Mouse (Mus musculus) lung, postnatal 0 days (tissue): ENCODE results near the gene Iqgap2. TPM values are rescaled to one million over a fixed set of nuclear protein-coding genes. Genes with fewer than 3 reads are reported as not detected.

Experiments
- ATAC-seq: fragments of 200-750 bp; cut with Nextera tagmentation; 2 replicates; pipeline ENCODE4 v1.8.0; 2017; ENCODE audit warnings: moderate library complexity
- DNase-seq: peaks from one replicate; pipeline ENCODE4 v3.0.0-alpha.2; 2016; ENCODE audit warnings: low spot score
- H3K27ac ChIP-seq: fragments of 300-500 bp; sonication (generic); 2 replicates; pipeline ENCODE4 v1.5.1; 2014; ENCODE audit warnings: antibody characterized with exemption, mild to moderate bottlenecking, low read length, mixed read lengths
- H3K27me3 ChIP-seq: fragments of 300-500 bp; sonication (generic); replicated peaks from 2 replicates; pipeline ENCODE4 v1.6.1; 2014; ENCODE audit warnings: low read length, mixed read lengths; ENCODE audit not compliant: insufficient read depth
- H3K36me3 ChIP-seq: fragments of 300-500 bp; sonication (generic); 2 replicates; pipeline ENCODE4 v1.6.1; 2014; ENCODE audit warnings: low read length, mixed read lengths; ENCODE audit not compliant: insufficient read depth
- H3K4me1 ChIP-seq: fragments of 300-500 bp; sonication (generic); 2 replicates; pipeline ENCODE4 v1.6.1; 2014; ENCODE audit warnings: antibody characterized with exemption, low read depth, low read length, mixed read lengths; ENCODE audit not compliant: insufficient read depth
- H3K4me2 ChIP-seq: fragments of 300-500 bp; sonication (generic); replicated peaks from 2 replicates; pipeline ENCODE4 v1.6.1; 2014; ENCODE audit warnings: low read depth, mild to moderate bottlenecking, low read length, moderate library complexity, mixed read lengths
- H3K4me3 ChIP-seq: fragments of 300-500 bp; sonication (generic); 2 replicates; pipeline ENCODE4 v1.5.1; 2014; ENCODE audit warnings: low read depth, low read length
- H3K9ac ChIP-seq: fragments of 300-500 bp; sonication (generic); replicated peaks from 2 replicates; pipeline ENCODE4 v1.6.1; 2014; ENCODE audit warnings: low read depth, mild to moderate bottlenecking
- H3K9me3 ChIP-seq: fragments of 300-500 bp; sonication (generic); 2 replicates; pipeline ENCODE4 v1.6.1; 2016; ENCODE audit warnings: low read length, mixed read lengths
- CTCF ChIP-seq: IDR thresholded peaks from 2 replicates; pipeline ENCODE4 v1.5.1; 2016; ENCODE audit warnings: antibody characterized with exemption, mild to moderate bottlenecking
- EP300 ChIP-seq: IDR thresholded peaks from 2 replicates; pipeline ENCODE4 v1.6.1; 2016; ENCODE audit warnings: antibody characterized with exemption, mild to moderate bottlenecking, control low read depth
- WGBS: fragments of 180-500 bp; shearing (Covaris S2); extraction: QIAGEN DNeasy Blood & Tissue Kit; methylation state at CpG from one replicate; pipeline ENCODE4 v1.1.7; 2014; 5-methylcytosine and 5-hydroxymethylcytosine counted together
- polyA plus RNA-seq: library from polyadenylated mRNA; unstranded; fragments of >200 nt; fragmentation: Nextera tagmentation; extraction: Ambion mirVana; gene quantifications from 2 replicates; pipeline ENCODE4 v1.2.1, GENCODE M21; 2015

Iqgap2 gene
- polyA plus RNA-seq, 1 experiment from 2014 or later: 2.7 TPM

- Histone ChIP-seq H3K4me2 (no peak overlapping the region), H3K27ac (no peak overlapping the region), H3K27me3 (no peaks in the 10 kb centered on the region), H3K36me3 (peaks cover 22% of the 10 kb centered on the region), H3K4me3 (no peak overlapping the region), H3K9ac (no peak overlapping the region), H3K4me1 (no peaks in the 10 kb centered on the region), H3K9me3 (no peaks in the 10 kb centered on the region)
- WGBS: 92% methylated on average over 25 of the region's 25 CpGs
- DNase-seq (no peak), ATAC-seq (no peak)
- TF ChIP-seq EP300: no peak
- TF ChIP-seq CTCF: no peak
These were observed 287.4 kb downstream of the Iqgap2 start for GRCm38 (mm10) chr13:95604288-95604687.

- no peak for ATAC-seq
- Histone ChIP-seq H3K4me1 (no peaks in the 10 kb centered on the region), H3K27ac (no peak overlapping the region), H3K4me2 (no peak overlapping the region), H3K9me3 (no peaks in the 10 kb centered on the region), H3K9ac (no peak overlapping the region), H3K36me3 (peaks cover 22% of the 10 kb centered on the region), H3K27me3 (no peaks in the 10 kb centered on the region), H3K4me3 (no peak overlapping the region)
- TF ChIP-seq EP300: no peak
- TF ChIP-seq CTCF: no peak
- WGBS: 73% methylated on average over 3 of the region's 3 CpGs
- no peak for DNase-seq
These were observed 291.8 kb downstream of the Iqgap2 start for GRCm38 (mm10) chr13:95599833-95600359.

- no peak overlapping the region for H3K4me2 ChIP-seq
- H3K27ac ChIP-seq: no peak overlapping the region
- TF ChIP-seq CTCF (no peak), EP300 (no peak)
- DNase-seq (no peak), ATAC-seq (no peak)
- H3K9ac ChIP-seq: no peak overlapping the region
- H3K36me3 ChIP-seq: peaks cover 8% of the 10 kb centered on the region; the same call in 1 of the 2 replicates
- WGBS: 72% methylated on average over 18 of the region's 18 CpGs
- no peak overlapping the region for H3K4me3 ChIP-seq
- no peaks in the 10 kb centered on the region for H3K27me3 ChIP-seq
- no peaks in the 10 kb centered on the region for H3K4me1 ChIP-seq
- H3K9me3 ChIP-seq: no peaks in the 10 kb centered on the region
These were observed 293.3 kb downstream of the Iqgap2 start for GRCm38 (mm10) chr13:95598232-95598920.

GRCm38 (mm10) chr13:95597578-95597977 lies 294.1 kb downstream of the Iqgap2 start:
- WGBS: 80% methylated on average over 10 of the region's 10 CpGs
- DNase-seq: no peak
- H3K36me3 ChIP-seq: 0 out of 2 replicates have a peak, but pooled peaks cover 8% of the 10 kb centered on the region
- no peak overlapping the region for H3K4me3 ChIP-seq
- no peaks in the 10 kb centered on the region for H3K9me3 ChIP-seq
- TF ChIP-seq EP300 (no peak), CTCF (no peak)
- H3K4me2 ChIP-seq: no peak overlapping the region
- H3K27me3 ChIP-seq: no peaks in the 10 kb centered on the region
- ATAC-seq: no peak
- no peak overlapping the region for H3K27ac ChIP-seq
- no peak overlapping the region for H3K9ac ChIP-seq
- no peaks in the 10 kb centered on the region for H3K4me1 ChIP-seq

- Histone ChIP-seq H3K4me2 (no peak overlapping the region), H3K4me3 (no peak overlapping the region), H3K27ac (no peak overlapping the region), H3K27me3 (no peaks in the 10 kb centered on the region), H3K4me1 (no peaks in the 10 kb centered on the region), H3K9ac (no peak overlapping the region), H3K9me3 (no peaks in the 10 kb centered on the region), H3K36me3 (0 out of 2 replicates have a peak, but pooled peaks cover 8% of the 10 kb centered on the region)
- TF ChIP-seq CTCF: no peak
- TF ChIP-seq EP300: no peak
- ATAC-seq (no peak), DNase-seq (no peak)
- 89% methylated on average over 7 of the region's 7 CpGs for WGBS
These were observed 295.0 kb downstream of the Iqgap2 start for GRCm38 (mm10) chr13:95596689-95597088.

GRCm38 (mm10) chr13:95595921-95596320 lies 295.8 kb downstream of the Iqgap2 start:
- no peaks in the 10 kb centered on the region for H3K4me1 ChIP-seq
- H3K27ac ChIP-seq: no peak overlapping the region
- no peak overlapping the region for H3K4me3 ChIP-seq
- no peak overlapping the region for H3K4me2 ChIP-seq
- no peaks in the 10 kb centered on the region for H3K9me3 ChIP-seq
- TF ChIP-seq CTCF (no peak), EP300 (no peak)
- no peaks in the 10 kb centered on the region for H3K27me3 ChIP-seq
- 75% methylated on average over 5 of the region's 5 CpGs for WGBS
- H3K9ac ChIP-seq: no peak overlapping the region
- DNase-seq (no peak), ATAC-seq (0 out of 2 replicates have a peak, but pooled peaks have one; percentile 13)
- H3K36me3 ChIP-seq: 0 out of 2 replicates have a peak, but pooled peaks cover 1% of the 10 kb centered on the region
